ENCODE assay signal across 17 mouse cellular contexts in the genomic region with DNA sequence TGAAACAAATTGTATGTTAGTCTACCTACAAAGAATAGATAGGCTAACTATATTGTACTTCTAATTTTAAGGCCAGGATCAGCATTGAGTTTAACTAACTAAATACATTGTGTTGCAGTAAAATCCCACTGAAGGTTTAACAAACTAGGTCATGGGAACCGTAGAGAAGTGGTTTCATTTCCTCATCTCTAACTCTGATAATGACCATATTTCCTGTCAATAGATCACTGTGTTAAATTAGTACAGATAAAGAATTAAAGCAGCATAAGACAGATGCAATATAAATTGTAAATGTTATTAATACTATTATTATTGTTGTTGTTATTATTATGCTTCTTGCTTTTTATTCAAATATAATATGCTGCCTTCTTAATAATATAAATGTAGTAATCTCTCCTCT.
"Had no signal": no experiment of that assay in that cellular context is flagged by ENCODE, and none has a peak within 500 bp of the region (broad histone marks: within the 10 kb centered on the region; RNA-seq: fewer than 3 reads in every experiment).

No protein-coding gene starts in this region.

- H3K4me2 ChIP-seq: kidney, embryonic 15.5 days; liver, embryonic 13.5 days; lung, embryonic 14.5 days; midbrain, embryonic 13.5 days had no signal

- H3K4me3 ChIP-seq: kidney, embryonic 15.5 days; liver, embryonic 13.5 days; megakaryocyte, embryonic 14.5 days; midbrain, embryonic 10.5 days; midbrain, embryonic 13.5 days had no signal

- H3K9me3 ChIP-seq: kidney, embryonic 15.5 days; liver, embryonic 13.5 days; megakaryocyte, embryonic 14.5 days; midbrain, embryonic 10.5 days; midbrain, embryonic 13.5 days had no signal

- H3K27ac ChIP-seq: kidney, embryonic 15.5 days; liver, embryonic 13.5 days; macrophage; midbrain, embryonic 10.5 days; midbrain, embryonic 13.5 days had no signal

- ATAC-seq: intestine, embryonic 16.5 days; lung, postnatal 0 days; midbrain, embryonic 13.5 days had no signal

- DNase-seq: kidney, adult 2 months; kidney, postnatal 10 days; kidney, postnatal 36 days; liver, embryonic 13.5 days; lung, embryonic 14.5 days; retina, postnatal 1 day; right cerebral cortex, postnatal 25 days; spleen, adult 18-20 months; thymus, adult 18-20 months; thymus, postnatal 36 days had no signal

- H3K4me1 ChIP-seq: kidney, embryonic 15.5 days; liver, embryonic 13.5 days; megakaryocyte, embryonic 14.5 days; midbrain, embryonic 10.5 days; midbrain, embryonic 13.5 days had no signal

- H3K9ac ChIP-seq: kidney, embryonic 15.5 days; liver, embryonic 13.5 days; lung, embryonic 14.5 days; midbrain, embryonic 13.5 days had no signal

- H3K27me3 ChIP-seq: kidney, embryonic 15.5 days; liver, embryonic 13.5 days; megakaryocyte, embryonic 14.5 days; midbrain, embryonic 13.5 days had no signal
